Mouse (Mus musculus) forebrain, embryonic 14.5 days (tissue): ENCODE measurements around the gene Mustn1. TPM values are rescaled to one million over a fixed set of nuclear protein-coding genes. Genes with fewer than 3 reads are reported as not detected.

Experiments
- ATAC-seq: fragments of 200-750 bp; cut with Nextera tagmentation; 2 replicates; pipeline ENCODE4 v1.8.0; 2017; ENCODE audit warnings: mild to moderate bottlenecking, moderate library complexity
- DNase-seq: peaks from one replicate; pipeline ENCODE4 v3.0.0-alpha.2; 2015; ENCODE audit warnings: low spot score
- H3K27ac ChIP-seq: fragments of 300-500 bp; sonication (generic); 2 replicates; pipeline ENCODE4 v1.5.1; 2014; ENCODE audit warnings: low read depth, mild to moderate bottlenecking, control low read depth, low read length, moderate library complexity
- H3K27me3 ChIP-seq: fragments of 300-500 bp; sonication (generic); replicated peaks from 2 replicates; pipeline ENCODE4 v1.6.1; 2014; ENCODE audit warnings: low read length, control low read depth, mixed read lengths; ENCODE audit not compliant: control insufficient read depth, insufficient read depth
- H3K36me3 ChIP-seq: fragments of 300-500 bp; sonication (generic); 2 replicates; pipeline ENCODE4 v1.6.1; 2014; ENCODE audit warnings: low read length, control low read depth; ENCODE audit not compliant: control insufficient read depth, insufficient read depth
- H3K4me1 ChIP-seq: fragments of 300-500 bp; sonication (generic); 2 replicates; pipeline ENCODE4 v1.6.1; 2014; ENCODE audit warnings: antibody characterized with exemption, low read length, control low read depth; ENCODE audit not compliant: control insufficient read depth, insufficient read depth
- H3K4me2 ChIP-seq: fragments of 300-500 bp; sonication (generic); 2 replicates; pipeline ENCODE4 v1.6.1; 2014; ENCODE audit warnings: mild to moderate bottlenecking, control low read depth, low read length
- H3K4me3 ChIP-seq: fragments of 300-500 bp; sonication (generic); 2 replicates; pipeline ENCODE4 v1.5.1; 2014; ENCODE audit warnings: low read depth, low read length, control low read depth
- H3K9ac ChIP-seq: fragments of 300-500 bp; sonication (generic); 2 replicates; pipeline ENCODE4 v1.6.1; 2014; ENCODE audit warnings: mild to moderate bottlenecking, low read length, control low read depth, moderate library complexity
- H3K9me3 ChIP-seq: fragments of 300-500 bp; sonication (generic); replicated peaks from 2 replicates; pipeline ENCODE4 v1.6.1; 2016; ENCODE audit warnings: low read length, control low read depth, mixed read lengths; ENCODE audit not compliant: control insufficient read depth
- WGBS: fragments of 180-500 bp; shearing (Covaris S2); extraction: QIAGEN DNeasy Blood & Tissue Kit; methylation state at CpG from one replicate; pipeline ENCODE4 v1.1.7; 2014; 5-methylcytosine and 5-hydroxymethylcytosine counted together
- polyA plus RNA-seq: library from polyadenylated mRNA; unstranded; fragments of >200 nt; fragmentation: Nextera tagmentation; extraction: Ambion mirVana; gene quantifications from 2 replicates; pipeline ENCODE4 v1.2.1, GENCODE M21; 2014

Gene Mustn1
- polyA plus RNA-seq: 0.74 and 1.0 TPM in 2 replicates

DNA sequence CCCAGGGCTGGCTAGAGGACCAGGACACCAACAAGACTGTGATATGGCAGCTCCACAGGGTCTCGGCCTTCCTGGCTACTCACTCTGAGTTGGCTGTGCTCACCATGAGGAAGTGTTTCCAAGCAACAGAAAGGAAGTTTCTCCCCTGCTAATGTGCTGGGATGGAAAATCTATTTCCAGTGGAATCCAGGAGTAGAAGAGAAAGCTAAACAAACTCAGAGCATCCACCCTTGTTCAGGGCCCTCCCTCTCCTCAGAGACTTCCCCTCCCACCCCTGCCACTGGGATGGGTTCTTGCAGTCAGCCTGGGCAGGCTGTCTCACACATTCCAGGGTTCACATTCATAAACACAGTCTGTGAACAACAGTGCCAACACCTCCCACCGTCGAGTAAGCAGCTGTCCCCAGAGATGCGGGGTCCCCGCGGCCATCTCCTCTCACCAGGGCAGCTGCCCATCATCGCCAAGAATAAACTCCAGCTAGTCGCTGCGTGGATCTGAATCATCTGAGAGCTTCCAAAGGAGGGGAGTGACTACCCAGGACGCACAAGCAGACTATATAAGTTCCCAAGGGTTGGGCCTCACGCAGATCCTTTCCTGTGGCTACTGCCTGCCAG lies at the start of gene Mustn1:
Gene Mustn1 (plus strand): TSS at position 243 of the 614 bp plus-strand sequence.
- 78% methylated on average over 11 of the region's 11 CpGs for WGBS
- peak; percentile 44; the same call in 1 of the 2 replicates for ATAC-seq
- Histone ChIP-seq H3K9me3 (no peaks in the 10 kb centered on the region), H3K27ac (no peak within 1 kb of the TSS), H3K4me2 (no peak within 1 kb of the TSS), H3K4me1 (0 out of 2 replicates have a peak, but pooled peaks cover 3% of the 10 kb centered on the region), H3K36me3 (peaks cover 15% of the 10 kb centered on the region), H3K9ac (no peak within 1 kb of the TSS), H3K27me3 (no peaks in the 10 kb centered on the region), H3K4me3 (no peak within 1 kb of the TSS)
- DNase-seq: peak; percentile 11

DNA sequence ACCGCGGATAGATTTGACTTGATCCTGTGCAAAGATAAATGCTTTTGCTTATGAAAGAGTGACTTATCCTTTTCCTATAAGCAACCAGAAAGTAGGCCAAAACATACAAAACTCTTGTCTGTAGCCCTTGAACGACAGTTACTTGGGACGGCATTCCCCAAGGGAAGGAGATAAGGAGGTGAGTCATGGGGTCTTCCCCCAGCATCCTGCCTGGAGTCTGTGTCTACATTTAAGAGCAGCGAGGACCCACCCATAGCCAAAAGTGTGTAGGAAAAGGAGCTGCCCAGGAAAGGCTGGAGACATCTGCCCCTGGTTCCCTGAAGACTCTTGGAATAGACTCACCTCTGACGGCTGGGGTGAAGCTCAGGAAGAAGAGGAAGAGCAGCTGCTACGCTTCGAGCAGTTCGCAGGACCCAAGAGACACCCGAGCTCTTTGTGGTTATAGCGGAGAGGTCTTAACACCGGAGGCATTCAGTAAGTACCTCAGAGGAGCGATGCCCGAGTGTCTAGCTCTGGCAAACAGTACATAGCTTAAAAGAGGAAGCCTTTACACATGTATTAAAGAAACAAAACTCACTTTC lies 41.5 kb upstream of the Mustn1 start:
- 95% methylated on average over 14 of the region's 14 CpGs for WGBS
- no peaks in the 10 kb centered on the region for H3K9me3 ChIP-seq

DNA sequence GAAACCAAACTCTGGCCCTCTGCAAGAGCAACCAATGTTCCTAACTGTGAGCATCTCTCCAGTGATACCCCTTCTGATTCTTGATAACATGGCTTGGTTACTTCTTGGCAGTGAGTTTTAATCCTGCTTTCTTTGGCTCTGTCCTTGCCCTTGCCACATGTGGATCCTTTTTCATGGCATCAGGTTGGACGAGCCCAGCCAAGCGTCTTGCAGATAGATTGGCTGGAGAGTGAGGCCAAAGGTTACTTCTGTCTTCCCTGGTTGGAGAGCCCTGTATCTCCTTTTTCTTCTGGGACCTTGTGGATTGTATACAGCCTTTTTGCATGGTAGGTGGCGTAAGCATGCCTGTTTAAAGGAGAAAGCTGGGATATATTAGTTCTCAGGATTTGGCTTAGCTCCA lies 35.3 kb upstream of the Mustn1 start:
- Histone ChIP-seq H3K9ac (no peak overlapping the region), H3K27me3 (no peaks in the 10 kb centered on the region), H3K36me3 (0 out of 2 replicates have a peak, but pooled peaks cover 3% of the 10 kb centered on the region), H3K4me2 (no peak overlapping the region), H3K9me3 (no peaks in the 10 kb centered on the region), H3K4me1 (no peaks in the 10 kb centered on the region), H3K27ac (no peak overlapping the region), H3K4me3 (no peak overlapping the region)
- DNase-seq (no peak), ATAC-seq (no peak)
- 89% methylated on average over 3 of the region's 3 CpGs for WGBS

More for the DNA sequence above, 41.5 kb upstream of the Mustn1 start:
- no peak for ATAC-seq
- no peak overlapping the region for H3K4me3 ChIP-seq
- no peaks in the 10 kb centered on the region for H3K4me1 ChIP-seq
- no peaks in the 10 kb centered on the region for H3K27me3 ChIP-seq
- no peak overlapping the region for H3K4me2 ChIP-seq
- H3K36me3 ChIP-seq: peaks cover 15% of the 10 kb centered on the region
- no peak for DNase-seq
- no peak overlapping the region for H3K27ac ChIP-seq
- no peak overlapping the region for H3K9ac ChIP-seq

DNA sequence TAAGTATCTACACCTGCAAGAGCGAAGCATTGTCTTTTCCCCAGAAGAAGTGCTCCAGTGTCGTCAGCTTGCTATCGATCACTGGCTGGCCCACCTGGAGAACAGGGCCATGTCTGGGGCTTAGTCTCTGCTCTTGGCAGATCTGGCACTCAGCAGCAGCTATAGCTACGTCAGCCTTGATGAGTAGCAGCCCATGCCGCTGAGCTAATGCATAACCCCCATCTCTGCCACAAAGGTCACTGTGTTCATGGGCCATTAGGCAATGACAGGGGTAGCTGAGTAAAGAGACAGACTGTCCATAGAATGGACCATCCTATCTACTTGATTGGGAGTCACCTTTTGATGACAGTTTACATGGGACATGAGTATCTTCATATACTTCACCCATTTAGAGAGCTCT lies 28.5 kb upstream of the Mustn1 start:
- Histone ChIP-seq H3K9ac (no peak overlapping the region), H3K9me3 (no peaks in the 10 kb centered on the region), H3K4me1 (no peaks in the 10 kb centered on the region), H3K27ac (no peak overlapping the region), H3K27me3 (no peaks in the 10 kb centered on the region), H3K36me3 (0 out of 2 replicates have a peak, but pooled peaks cover 2% of the 10 kb centered on the region), H3K4me3 (no peak overlapping the region), H3K4me2 (no peak overlapping the region)
- DNase-seq (no peak), ATAC-seq (no peak)
- WGBS: 94% methylated on average over 5 of the region's 5 CpGs

DNA sequence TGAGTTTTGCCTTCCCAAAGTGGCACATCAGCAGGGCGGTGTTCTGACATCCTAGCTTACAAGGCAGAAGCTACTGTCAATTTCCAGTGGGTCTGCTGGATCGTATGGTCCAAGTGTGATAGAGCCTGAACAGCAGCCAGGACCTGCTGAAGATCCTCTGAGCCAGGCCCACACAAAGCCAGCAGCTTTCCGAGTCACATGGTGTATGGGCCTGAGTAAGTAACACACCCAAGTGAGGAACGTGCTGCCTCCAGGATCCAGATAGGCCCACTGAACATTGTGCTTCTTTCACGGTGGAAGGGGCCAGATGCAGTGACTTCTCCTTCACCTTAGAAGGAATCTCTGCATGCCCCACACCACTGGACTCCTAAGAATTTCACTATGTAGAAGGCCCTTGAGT lies 26.7 kb upstream of the Mustn1 start:
- no peaks in the 10 kb centered on the region for H3K9me3 ChIP-seq
- ATAC-seq (no peak), DNase-seq (no peak)
- H3K27ac ChIP-seq: no peak overlapping the region
- no peak overlapping the region for H3K9ac ChIP-seq
- no peaks in the 10 kb centered on the region for H3K36me3 ChIP-seq
- no peak overlapping the region for H3K4me3 ChIP-seq
- no peak overlapping the region for H3K4me2 ChIP-seq
- H3K27me3 ChIP-seq: no peaks in the 10 kb centered on the region
- WGBS: 93% methylated on average over 5 of the region's 5 CpGs
- no peaks in the 10 kb centered on the region for H3K4me1 ChIP-seq

DNA sequence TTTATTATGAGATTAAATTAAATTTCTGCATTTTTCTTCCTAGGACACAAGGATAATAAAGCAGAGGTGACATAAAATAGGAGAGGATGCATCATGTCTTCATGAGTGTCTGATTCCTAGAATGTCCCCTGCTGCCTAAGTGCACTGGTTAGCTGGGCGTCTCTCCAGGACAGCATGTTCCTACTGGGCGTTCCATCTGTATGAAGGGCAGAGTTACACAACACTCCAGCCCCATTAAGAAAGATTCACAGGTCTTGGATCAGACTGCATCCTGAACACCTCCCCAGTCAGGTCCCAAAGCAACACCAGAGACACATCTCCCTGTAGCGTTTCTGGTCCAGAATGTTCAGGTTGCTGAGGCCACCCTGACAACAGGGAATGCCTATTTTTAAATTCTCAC lies 23.7 kb upstream of the Mustn1 start:
- DNase-seq: no peak
- ATAC-seq: no peak
- Histone ChIP-seq H3K36me3 (no peaks in the 10 kb centered on the region), H3K4me2 (no peak overlapping the region), H3K4me1 (no peaks in the 10 kb centered on the region), H3K27me3 (no peaks in the 10 kb centered on the region), H3K9me3 (no peaks in the 10 kb centered on the region), H3K4me3 (no peak overlapping the region), H3K9ac (no peak overlapping the region), H3K27ac (no peak overlapping the region)
- WGBS: 93% methylated on average over 3 of the region's 3 CpGs

DNA sequence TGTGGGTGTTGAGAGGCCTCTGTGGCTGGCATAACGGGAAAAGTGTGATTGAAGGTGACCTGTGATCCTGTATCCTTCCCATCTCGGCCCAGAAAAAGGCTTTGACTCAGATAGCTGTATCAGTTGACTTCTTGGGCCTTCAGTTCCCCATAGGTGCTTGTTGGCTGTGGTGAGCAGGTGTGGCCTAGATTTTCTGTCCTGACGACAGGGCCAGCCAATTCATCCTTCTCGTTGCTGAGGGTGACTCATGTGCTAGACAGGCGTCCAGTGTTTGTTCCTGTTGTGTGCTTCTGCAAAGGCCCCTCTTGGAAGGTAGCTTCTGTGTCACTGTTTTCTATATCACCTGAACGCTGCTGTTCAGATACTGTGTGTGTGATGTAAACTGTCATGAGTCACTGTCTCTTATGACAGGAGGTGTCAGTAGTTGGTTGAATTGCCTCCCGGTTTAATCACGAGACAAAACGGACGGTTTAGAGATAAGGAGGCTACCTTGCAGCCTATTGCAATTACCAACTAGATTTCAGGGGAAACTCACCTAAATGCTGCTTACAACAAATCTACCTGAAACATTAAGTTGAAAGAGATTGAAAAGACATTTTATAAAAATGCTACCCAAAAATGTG lies 22.0 kb upstream of the Mustn1 start:
- Histone ChIP-seq H3K9me3 (no peaks in the 10 kb centered on the region), H3K9ac (no peak overlapping the region), H3K27ac (no peak overlapping the region), H3K4me3 (no peak overlapping the region), H3K4me1 (no peaks in the 10 kb centered on the region), H3K27me3 (no peaks in the 10 kb centered on the region), H3K36me3 (no peaks in the 10 kb centered on the region), H3K4me2 (no peak overlapping the region)
- 91% methylated on average over 10 of the region's 10 CpGs for WGBS
- DNase-seq (no peak), ATAC-seq (no peak)

DNA sequence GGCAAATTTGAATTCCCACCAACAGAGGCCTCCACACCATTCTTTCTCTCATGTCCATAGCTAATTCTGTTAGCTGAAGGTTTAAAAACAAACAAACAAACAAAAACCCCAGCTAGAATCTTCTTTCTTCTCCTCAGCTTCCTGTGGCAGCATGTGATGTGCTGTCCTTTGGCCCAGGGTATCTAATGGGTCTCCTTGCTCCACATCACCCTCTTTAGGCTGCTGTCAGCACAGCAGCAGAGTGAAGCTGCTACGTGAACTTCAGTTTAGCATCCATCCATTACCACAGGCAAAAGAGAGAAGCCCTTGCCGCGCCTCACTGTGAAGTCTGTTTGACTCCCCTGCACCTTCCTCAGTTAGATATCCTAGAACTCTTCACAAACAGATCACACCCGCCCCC lies 21.0 kb upstream of the Mustn1 start:
- no peaks in the 10 kb centered on the region for H3K9me3 ChIP-seq
- no peaks in the 10 kb centered on the region for H3K36me3 ChIP-seq
- 83% methylated on average over 4 of the region's 4 CpGs for WGBS
- ATAC-seq (no peak), DNase-seq (no peak)
- no peaks in the 10 kb centered on the region for H3K27me3 ChIP-seq
- H3K9ac ChIP-seq: no peak overlapping the region
- no peak overlapping the region for H3K4me2 ChIP-seq
- no peak overlapping the region for H3K27ac ChIP-seq
- no peaks in the 10 kb centered on the region for H3K4me1 ChIP-seq
- H3K4me3 ChIP-seq: no peak overlapping the region
